9 mouse cellular contexts compared by ENCODE assay signal in the genomic region with DNA sequence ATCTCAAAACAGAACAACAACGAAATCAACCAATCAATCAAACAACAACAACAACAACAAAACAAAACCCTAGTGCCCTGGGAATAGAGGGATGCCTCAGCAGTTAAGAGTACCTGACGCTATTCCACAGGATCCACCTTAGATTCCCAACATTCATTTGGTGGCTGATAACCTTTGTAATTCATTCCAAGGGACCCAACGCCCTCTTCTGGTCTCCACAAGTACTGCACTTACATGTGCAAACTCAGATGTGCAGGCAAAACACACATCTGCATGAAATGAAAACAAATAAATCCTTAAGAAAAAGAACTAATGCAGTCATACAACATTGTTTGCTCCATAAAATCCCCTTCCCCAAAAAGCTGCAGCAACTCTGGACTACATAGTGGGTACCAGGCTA. TPM values are rescaled to one million over a fixed set of nuclear protein-coding genes. Genes with fewer than 3 reads are reported as not detected.
A peak's percentile ranks its signal among the peaks of the same experiment; 100 is the strongest.
DNase-seq lines count a peak whose midpoint lies in the region; ATAC-seq lines count a peak whose summit lies in the region.
"Had no signal": no experiment of that assay in that cellular context is flagged by ENCODE, and none has a peak within 500 bp of the region (broad histone marks: within the 10 kb centered on the region; RNA-seq: fewer than 3 reads in every experiment).

No protein-coding gene starts in this region.

- H3K36me3 ChIP-seq in hindbrain, embryonic 14.5 days (replicated peaks; ENCODE audit: control insufficient read depth, insufficient read depth), result no peaks in the 10 kb centered on the region
- no peaks in the 10 kb centered on the region for H3K36me3 ChIP-seq in hindbrain, embryonic 13.5 days
- H3K36me3 ChIP-seq: lung, embryonic 15.5 days had no signal

- no peak overlapping the region for H3K4me2 ChIP-seq in hindbrain, embryonic 14.5 days (replicated peaks)
- no peak overlapping the region for H3K4me2 ChIP-seq in hindbrain, embryonic 13.5 days
- H3K4me2 ChIP-seq: lung, embryonic 15.5 days had no signal

- no peak overlapping the region for H3K9ac ChIP-seq in hindbrain, embryonic 14.5 days
- H3K9ac ChIP-seq in hindbrain, embryonic 13.5 days, result no peak overlapping the region
- H3K9ac ChIP-seq: lung, embryonic 15.5 days had no signal

- H3K9me3 ChIP-seq in hindbrain, embryonic 14.5 days (ENCODE audit: control insufficient read depth, low read length), result no peaks in the 10 kb centered on the region
- H3K9me3 ChIP-seq in hindbrain, embryonic 13.5 days, result no peaks in the 10 kb centered on the region
- H3K9me3 ChIP-seq: lung, embryonic 15.5 days had no signal

- H3K4me1 ChIP-seq in hindbrain, embryonic 14.5 days (replicated peaks; ENCODE audit: control insufficient read depth, insufficient read depth, low read length), result no peaks in the 10 kb centered on the region
- H3K4me1 ChIP-seq in hindbrain, embryonic 13.5 days (replicated peaks), result no peaks in the 10 kb centered on the region
- H3K4me1 ChIP-seq: lung, embryonic 15.5 days had no signal

- WGBS in hindbrain, embryonic 14.5 days, result 32% methylated on average over 3 of the region's 3 CpGs
- WGBS in hindbrain, embryonic 13.5 days, result 36% methylated on average over 3 of the region's 3 CpGs

- peak; percentile 38 for DNase-seq in hindbrain, embryonic 14.5 days (ENCODE audit: low spot score)
- peak; percentile 37 to 46 for DNase-seq in right cerebral cortex, adult 2 months (ENCODE audit: low spot score in 2 of 2)
- DNase-seq in right cerebral cortex, postnatal 36 days (ENCODE audit: low spot score in 2 of 2), result no peak
- peak; percentile 18 for DNase-seq in T-cell, adult 2 months (ENCODE audit: low spot score)
- peak; percentile 31 for DNase-seq in retina, embryonic 14.5 days (ENCODE audit: low spot score)
- no peak for DNase-seq in neural tube, embryonic 10.5 days (ENCODE audit: extremely low spot score, low spot score)
- DNase-seq in adipocyte (ENCODE audit: low spot score), result no peak

- ATAC-seq in hindbrain, embryonic 14.5 days (ENCODE audit: low FRiP score), result no peak
- no peak for ATAC-seq in hindbrain, embryonic 13.5 days (ENCODE audit: low FRiP score)

- no peak overlapping the region for H3K4me3 ChIP-seq in hindbrain, embryonic 14.5 days (replicated peaks; ENCODE audit: low read length)
- H3K4me3 ChIP-seq in hindbrain, embryonic 13.5 days, result no peak overlapping the region
- H3K4me3 ChIP-seq: lung, embryonic 15.5 days had no signal

- no peaks in the 10 kb centered on the region for H3K27me3 ChIP-seq in hindbrain, embryonic 14.5 days (ENCODE audit: control insufficient read depth, insufficient read depth, low read length)
- no peaks in the 10 kb centered on the region for H3K27me3 ChIP-seq in hindbrain, embryonic 13.5 days
- H3K27me3 ChIP-seq: lung, embryonic 15.5 days had no signal

- H3K27ac ChIP-seq in hindbrain, embryonic 14.5 days, result no peak overlapping the region
- H3K27ac ChIP-seq in hindbrain, embryonic 13.5 days, result no peak overlapping the region
- H3K27ac ChIP-seq: lung, embryonic 15.5 days had no signal

RNA-seq across cellular contexts. Expression of gene Clpb, which starts 12.9 kb away (rescaled TPM):
- 33.0 and 39.8 TPM in 2 replicates for polyA plus RNA-seq in hindbrain, embryonic 14.5 days (2014; fragmentation: Nextera tagmentation; extraction: Ambion mirVana)
- polyA plus RNA-seq in hindbrain, embryonic 13.5 days (2015; fragmentation: Nextera tagmentation; extraction: Ambion mirVana), result 34.0 and 34.6 TPM in 2 replicates

Comparison
In these comparisons a context has a peak if more than half of its experiments do, and no peak if none do; other contexts are left out.
1. DNase-seq: peak in hindbrain, embryonic 14.5 days (single experiment), right cerebral cortex, adult 2 months (2 of 2), T-cell, adult 2 months (single experiment) and retina, embryonic 14.5 days (single experiment); none in right cerebral cortex, postnatal 36 days (0 of 2), neural tube, embryonic 10.5 days (single experiment) and adipocyte (single experiment).